Mouse (Mus musculus) embryonic facial prominence, embryonic 11.5 days (tissue): Measurements from ENCODE around the gene Tnfsf14. TPM values are rescaled to one million over a fixed set of nuclear protein-coding genes. Genes with fewer than 3 reads are reported as not detected.

Source experiments
- ATAC-seq: fragments of 200-750 bp; cut with Nextera tagmentation; replicated peaks from 2 replicates; pipeline ENCODE4 v1.8.0; 2017; ENCODE audit warnings: low read depth; ENCODE audit not compliant: insufficient number of reproducible peaks, low FRiP score, low TSS enrichment
- DNase-seq: peaks from one replicate; pipeline ENCODE4 v3.0.0-alpha.2; 2015; ENCODE audit warnings: low spot score
- H3K27ac ChIP-seq: fragments of 300-500 bp; sonication (generic); replicated peaks from 2 replicates; pipeline ENCODE4 v1.5.1; 2014; ENCODE audit warnings: mild to moderate bottlenecking, low read depth, low read length, control low read depth
- H3K27me3 ChIP-seq: fragments of 300-500 bp; sonication (generic); 2 replicates; pipeline ENCODE4 v1.6.1; 2014; ENCODE audit warnings: mild to moderate bottlenecking, low read length, moderate library complexity, mixed read lengths; ENCODE audit not compliant: control insufficient read depth, insufficient read depth
- H3K36me3 ChIP-seq: fragments of 300-500 bp; sonication (generic); replicated peaks from 2 replicates; pipeline ENCODE4 v1.6.1; 2014; ENCODE audit warnings: low read depth, mild to moderate bottlenecking, low read length, moderate library complexity, mixed read lengths; ENCODE audit not compliant: control insufficient read depth, insufficient read depth
- H3K4me1 ChIP-seq: fragments of 300-500 bp; sonication (generic); 2 replicates; pipeline ENCODE4 v1.6.1; 2014; ENCODE audit warnings: low read length, mixed read lengths; ENCODE audit not compliant: control insufficient read depth, insufficient read depth
- H3K4me2 ChIP-seq: fragments of 300-500 bp; sonication (generic); 2 replicates; pipeline ENCODE4 v1.6.1; 2014; ENCODE audit warnings: low read depth, mild to moderate bottlenecking, control low read depth, low read length, moderate library complexity
- H3K4me3 ChIP-seq: fragments of 300-500 bp; sonication (generic); 2 replicates; pipeline ENCODE4 v1.5.1; 2014; ENCODE audit warnings: low read depth, low read length, control low read depth
- H3K9ac ChIP-seq: fragments of 300-500 bp; sonication (generic); replicated peaks from 2 replicates; pipeline ENCODE4 v1.6.1; 2014; ENCODE audit warnings: mild to moderate bottlenecking, control low read depth, low read length
- H3K9me3 ChIP-seq: fragments of 300-500 bp; sonication (generic); replicated peaks from 2 replicates; pipeline ENCODE4 v1.6.1; 2016; ENCODE audit warnings: mild to moderate bottlenecking, low read length, inconsistent platforms, mixed read lengths; ENCODE audit not compliant: control insufficient read depth
- WGBS: fragments of 180-500 bp; shearing (Covaris S2); extraction: QIAGEN DNeasy Blood & Tissue Kit; methylation state at CpG from one replicate; pipeline ENCODE4 v1.1.7; 2014; 5-methylcytosine and 5-hydroxymethylcytosine counted together
- polyA plus RNA-seq: library from polyadenylated mRNA; unstranded; fragments of >200 nt; fragmentation: Nextera tagmentation; extraction: Ambion mirVana; gene quantifications from 2 replicates; pipeline ENCODE4 v1.2.1, GENCODE M21; 2014

The Tnfsf14 gene
- polyA plus RNA-seq, result 0.25 TPM in 1 of 2 replicates, not detected in the other

GRCm38 (mm10) chr17:57194041-57194507 is at the start of gene Tnfsf14:
Gene Tnfsf14, minus strand, starts transcription at chr17:57194177.
- Histone ChIP-seq H3K4me1 (no peaks in the 10 kb centered on the region), H3K9me3 (no peaks in the 10 kb centered on the region), H3K9ac (no peak within 1 kb of the TSS), H3K27me3 (no peaks in the 10 kb centered on the region), H3K36me3 (no peaks in the 10 kb centered on the region), H3K4me3 (no peak within 1 kb of the TSS), H3K4me2 (no peak within 1 kb of the TSS), H3K27ac (no peak within 1 kb of the TSS)
- WGBS, result 87% methylated on average over 11 of the region's 11 CpGs
- ATAC-seq (no peak), DNase-seq (no peak)

- H3K27me3 ChIP-seq, result no peaks in the 10 kb centered on the region
- no peaks in the 10 kb centered on the region for H3K36me3 ChIP-seq
- WGBS, result 92% methylated on average over 9 of the region's 9 CpGs
Measured at GRCm38 (mm10) chr17:57237181-57237580, 43.2 kb upstream of the Tnfsf14 start.

GRCm38 (mm10) chr17:57235803-57236202 is 41.8 kb upstream of the Tnfsf14 start:
- 89% methylated on average over 5 of the region's 5 CpGs for WGBS
- no peak overlapping the region for H3K9ac ChIP-seq
- no peak for DNase-seq
- ATAC-seq, result no peak
- no peaks in the 10 kb centered on the region for H3K27me3 ChIP-seq
- no peaks in the 10 kb centered on the region for H3K4me1 ChIP-seq
- H3K4me2 ChIP-seq, result no peak overlapping the region
- H3K9me3 ChIP-seq, result no peaks in the 10 kb centered on the region
- no peaks in the 10 kb centered on the region for H3K36me3 ChIP-seq
- H3K27ac ChIP-seq, result no peak overlapping the region
- H3K4me3 ChIP-seq, result no peak overlapping the region

More at GRCm38 (mm10) chr17:57237181-57237580, 43.2 kb upstream of the Tnfsf14 start:
- Histone ChIP-seq H3K4me1 (no peaks in the 10 kb centered on the region), H3K9ac (no peak overlapping the region), H3K27ac (no peak overlapping the region), H3K9me3 (no peaks in the 10 kb centered on the region), H3K4me2 (no peak overlapping the region), H3K4me3 (no peak overlapping the region)
- ATAC-seq (no peak), DNase-seq (no peak)

GRCm38 (mm10) chr17:57234254-57234928 is 40.4 kb upstream of the Tnfsf14 start:
- Histone ChIP-seq H3K27ac (no peak overlapping the region), H3K36me3 (no peaks in the 10 kb centered on the region), H3K4me3 (no peak overlapping the region), H3K9ac (no peak overlapping the region), H3K4me1 (no peaks in the 10 kb centered on the region), H3K9me3 (no peaks in the 10 kb centered on the region), H3K4me2 (no peak overlapping the region), H3K27me3 (no peaks in the 10 kb centered on the region)
- DNase-seq, result no peak
- no peak for ATAC-seq
- 80% methylated on average over 12 of the region's 12 CpGs for WGBS

GRCm38 (mm10) chr17:57233038-57233437 is 39.1 kb upstream of the Tnfsf14 start:
- WGBS, result 52% methylated on average over 7 of the region's 7 CpGs
- Histone ChIP-seq H3K36me3 (no peaks in the 10 kb centered on the region), H3K27ac (no peak overlapping the region), H3K4me1 (no peaks in the 10 kb centered on the region), H3K4me2 (no peak overlapping the region), H3K9me3 (no peaks in the 10 kb centered on the region), H3K9ac (no peak overlapping the region), H3K4me3 (no peak overlapping the region), H3K27me3 (no peaks in the 10 kb centered on the region)
- no peak for DNase-seq
- no peak for ATAC-seq

GRCm38 (mm10) chr17:57232200-57232599 is 38.2 kb upstream of the Tnfsf14 start:
- no peak for ATAC-seq
- Histone ChIP-seq H3K4me2 (no peak overlapping the region), H3K4me3 (no peak overlapping the region), H3K9me3 (no peaks in the 10 kb centered on the region), H3K36me3 (no peaks in the 10 kb centered on the region), H3K9ac (no peak overlapping the region), H3K27me3 (no peaks in the 10 kb centered on the region), H3K27ac (no peak overlapping the region), H3K4me1 (no peaks in the 10 kb centered on the region)
- 81% methylated on average over 1 of the region's 1 CpGs for WGBS
- no peak for DNase-seq

GRCm38 (mm10) chr17:57231321-57231771 is 37.4 kb upstream of the Tnfsf14 start:
- Histone ChIP-seq H3K36me3 (no peaks in the 10 kb centered on the region), H3K9me3 (no peaks in the 10 kb centered on the region), H3K9ac (no peak overlapping the region), H3K27ac (no peak overlapping the region), H3K4me3 (no peak overlapping the region), H3K4me2 (no peak overlapping the region), H3K4me1 (no peaks in the 10 kb centered on the region), H3K27me3 (no peaks in the 10 kb centered on the region)
- no peak for DNase-seq
- ATAC-seq, result no peak

- Histone ChIP-seq H3K9ac (no peak overlapping the region), H3K4me1 (no peaks in the 10 kb centered on the region), H3K27me3 (no peaks in the 10 kb centered on the region), H3K36me3 (no peaks in the 10 kb centered on the region), H3K4me2 (no peak overlapping the region), H3K27ac (no peak overlapping the region), H3K4me3 (no peak overlapping the region), H3K9me3 (no peaks in the 10 kb centered on the region)
- DNase-seq, result no peak
- ATAC-seq, result no peak
- WGBS, result 69% methylated on average over 6 of the region's 6 CpGs
Measured at GRCm38 (mm10) chr17:57230728-57231125, 36.8 kb upstream of the Tnfsf14 start.
